Mouse (Mus musculus) common myeloid progenitor, adult 5-6 weeks (primary cell): ENCODE measurements around the gene Supt7l. TPM values are rescaled to one million over a fixed set of nuclear protein-coding genes. Genes with fewer than 3 reads are reported as not detected.

Experiments
- ATAC-seq: replicated peaks from 2 replicates; pipeline ENCODE4 v1.8.0; 2016; ENCODE audit warnings: low read depth, mild to moderate bottlenecking, moderate TSS enrichment, inconsistent platforms; ENCODE audit not compliant: poor library complexity, severe bottlenecking
- total RNA-seq: library from RNA; stranded (forward); fragments of 200-1000, 187-1606 nt; gene quantifications from 2 replicates; pipeline ENCODE4 v1.2.3, GENCODE M21; 2017

The Supt7l gene
- total RNA-seq, 1 experiment from 2014 or later = 24.9 TPM

GRCm38 (mm10) chr5:31494513-31495297, 32.9 kb downstream of the Supt7l start, which contains the start of gene Gpn1:
Gene Gpn1 (plus strand): TSS chr5:31494741.
- peak; percentile 100 for ATAC-seq

GRCm38 (mm10) chr5:31492031-31492430, 35.6 kb downstream of the Supt7l start:
- ATAC-seq = no peak

DNA sequence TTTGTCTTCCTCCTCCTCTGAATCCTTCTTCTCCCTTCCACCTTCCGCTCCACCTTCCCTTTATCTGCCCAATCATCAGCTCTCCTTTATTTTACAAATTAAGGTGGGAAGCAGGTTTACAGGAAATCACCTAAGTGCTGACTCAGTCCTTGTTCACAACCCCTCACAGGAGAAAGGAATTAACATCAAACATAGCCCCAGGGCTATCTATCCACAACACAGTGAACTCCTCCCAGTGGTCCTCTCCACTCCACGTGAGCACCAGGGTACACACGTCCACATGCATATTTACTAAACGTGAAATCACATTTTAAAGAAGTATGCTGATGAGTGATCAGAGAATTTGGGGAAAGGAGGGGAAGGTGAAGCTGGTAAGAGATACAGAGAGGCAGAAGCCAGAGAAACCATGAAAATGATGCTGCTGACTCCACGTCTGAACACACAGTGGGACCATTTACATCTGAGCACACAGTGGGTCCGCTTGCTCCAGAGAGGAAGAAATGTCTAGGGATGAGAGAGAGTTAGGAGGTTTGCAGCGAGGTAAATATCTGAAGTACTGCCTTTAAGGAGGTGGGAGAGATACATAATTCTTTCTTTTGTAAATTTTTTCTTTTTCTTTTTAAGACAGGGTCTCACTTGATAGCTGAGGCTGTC, 38.4 kb downstream of the Supt7l start:
- no peak for ATAC-seq

DNA sequence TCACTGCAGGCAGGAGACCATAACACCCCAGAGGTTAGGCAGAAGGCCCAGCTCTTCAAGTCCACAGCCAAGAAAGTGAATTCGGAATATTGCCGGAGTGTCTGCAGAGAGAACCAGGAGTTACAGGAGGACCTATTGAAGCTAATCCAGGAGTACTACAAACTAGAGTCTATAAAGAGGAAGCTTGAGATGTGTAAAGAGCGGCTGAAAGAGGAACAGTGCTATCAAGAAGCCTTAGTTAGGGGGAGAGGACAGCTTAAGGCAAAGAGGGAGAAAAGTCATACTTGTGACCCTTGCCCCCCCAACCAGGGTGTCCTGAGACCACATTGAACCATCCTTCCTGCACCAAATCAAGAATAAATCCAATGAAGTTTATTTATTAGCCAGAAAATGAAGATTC, 39.7 kb downstream of the Supt7l start:
- 0 out of 2 replicates have a peak, but pooled peaks have one; percentile 36 for ATAC-seq

DNA sequence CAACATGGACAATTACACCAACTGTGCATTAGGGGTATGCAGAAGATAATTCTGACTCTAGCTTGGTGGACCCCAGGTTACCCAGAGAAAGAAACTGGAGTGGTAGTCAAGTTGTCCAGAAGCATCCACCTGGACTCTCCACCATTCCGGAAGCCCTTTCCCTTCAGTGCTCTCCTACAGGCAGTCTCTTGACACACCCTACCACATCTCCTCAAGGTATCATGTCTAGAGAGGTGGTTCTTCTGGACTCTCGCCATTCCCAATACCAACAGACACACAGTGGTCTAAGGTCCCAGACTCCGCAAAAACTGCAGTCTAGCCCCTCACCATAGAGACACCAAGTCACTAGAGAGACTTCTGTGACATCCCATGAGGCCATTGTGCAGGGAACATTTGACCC, 42.2 kb downstream of the Supt7l start, which contains the start of gene 4930548H24Rik:
TSS of gene 4930548H24Rik (plus strand) at position 301 of the 400 bp plus-strand sequence.
- no peak for ATAC-seq

DNA sequence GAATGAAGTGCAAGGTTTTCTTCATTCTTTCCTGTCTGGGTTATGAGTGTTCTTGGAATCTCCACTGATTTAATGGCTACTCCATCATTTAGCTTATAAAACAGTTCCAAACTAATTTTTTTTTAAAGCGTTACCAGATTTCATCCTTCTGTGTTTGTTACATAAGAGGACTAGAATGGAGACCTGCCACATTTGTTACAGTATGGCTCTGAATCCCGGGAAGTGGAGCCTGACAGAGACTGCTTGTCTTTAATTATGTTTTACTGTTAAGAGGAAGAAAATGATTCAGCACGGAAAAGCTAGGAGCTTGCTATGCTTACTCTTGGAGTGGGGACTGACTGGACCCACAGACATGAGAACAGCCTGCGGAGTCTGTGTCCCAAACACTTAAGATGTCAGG, 47.1 kb downstream of the Supt7l start:
- ATAC-seq = no peak

GRCm38 (mm10) chr5:31470334-31470733, 57.3 kb downstream of the Supt7l start:
- ATAC-seq = peak; percentile 72

GRCm38 (mm10) chr5:31469711-31470110, 57.9 kb downstream of the Supt7l start:
- ATAC-seq = no peak

- peak; percentile 81 for ATAC-seq
Observed at GRCm38 (mm10) chr5:31467798-31468197, 59.8 kb downstream of the Supt7l start.

Other genes with a start within 250 kb of the Supt7l start
- gene Ift172, start 236.7 kb downstream of the Supt7l start, total RNA-seq = 32.7 and 48.5 TPM in 2 replicates
- gene Fndc4, start 231.7 kb downstream of the Supt7l start, total RNA-seq = 1.5 TPM in 1 of 2 replicates, not detected in the other
- gene Gckr, start 230.4 kb downstream of the Supt7l start, total RNA-seq = not detected in 2 replicates
- gene Zfp512, start 75.4 kb downstream of the Supt7l start, total RNA-seq = 32.1 and 52.6 TPM in 2 replicates
- 0.87 TPM in 1 of 2 replicates, not detected in the other for gene 4930548H24Rik, start 42.1 kb downstream of the Supt7l start, total RNA-seq
- gene Gpn1, start 33.1 kb downstream of the Supt7l start, total RNA-seq = 19.4 and 37.1 TPM in 2 replicates
- gene Slc4a1ap, start 812 bp downstream of the Supt7l start, total RNA-seq = 55.9 and 61.4 TPM in 2 replicates
- gene Mrpl33, start 69.1 kb upstream of the Supt7l start, total RNA-seq = 133 and 158 TPM in 2 replicates
- 9.6 and 16.8 TPM in 2 replicates for gene Rbks, start 169.8 kb upstream of the Supt7l start, total RNA-seq
- gene Babam2, start 169.9 kb upstream of the Supt7l start, total RNA-seq = 38.9 and 60.6 TPM in 2 replicates